Mouse (Mus musculus): ENCODE measurements at regions not wholly inside any gene's neighbourhood (a gene's known extent, or its start where the extent isn't known, plus 50 kb on each side); places are given as distances from the start of the nearest gene placed in this dataset.

GRCm38 (mm10) chr15:97466906-97467465 is 219.9 kb upstream of the Amigo2 start:
- no peak for TF ChIP-seq CTCF (IDR thresholded peaks at IDR 0.05; ENCODE audit: insufficient read depth, low read depth, low read length)
- TF ChIP-seq POLR2A (IDR thresholded peaks at IDR 0.05; ENCODE audit: insufficient read depth, low read depth, low read length), result no peak
